In the genomic region with DNA sequence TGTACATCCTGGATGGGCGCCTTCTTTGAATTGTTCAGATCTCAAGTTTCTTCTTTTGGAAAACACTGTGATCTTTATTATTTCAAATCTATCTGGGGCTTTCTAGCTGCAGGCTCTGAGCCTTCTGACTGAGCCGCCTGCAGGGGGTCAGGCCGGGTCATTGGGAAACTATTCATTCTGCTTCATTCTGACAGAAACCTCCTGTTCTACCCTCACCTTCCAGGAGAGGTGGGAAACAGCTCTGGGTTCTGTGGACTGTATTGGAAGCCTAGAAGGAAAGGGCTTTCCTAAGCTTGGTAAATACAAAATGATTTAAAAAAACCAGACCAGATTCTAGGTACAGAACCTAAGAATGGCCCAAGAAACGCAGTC, we compare ENCODE assay signal across 13 mouse cellular contexts.
DNase-seq lines count a peak whose midpoint lies in the region; ATAC-seq lines count a peak whose summit lies in the region.
"Had no signal": no experiment of that assay in that cellular context is flagged by ENCODE, and none has a peak within 500 bp of the region (broad histone marks: within the 10 kb centered on the region; RNA-seq: fewer than 3 reads in every experiment).

No protein-coding gene starts in this region.

- no peaks in the 10 kb centered on the region for H3K27me3 ChIP-seq in forebrain, embryonic 15.5 days
- H3K27me3 ChIP-seq in forebrain, embryonic 14.5 days (replicated peaks; ENCODE audit: control insufficient read depth, insufficient read depth, low read length): no peaks in the 10 kb centered on the region
- no peaks in the 10 kb centered on the region for H3K27me3 ChIP-seq in kidney, embryonic 15.5 days
- no peaks in the 10 kb centered on the region for H3K27me3 ChIP-seq in embryonic facial prominence, embryonic 11.5 days (ENCODE audit: control insufficient read depth, insufficient read depth, low read length)
- no peaks in the 10 kb centered on the region for H3K27me3 ChIP-seq in limb, embryonic 15.5 days
- H3K27me3 ChIP-seq: limb, embryonic 13.5 days had no signal

- no peaks in the 10 kb centered on the region for H3K9me3 ChIP-seq in forebrain, embryonic 15.5 days
- H3K9me3 ChIP-seq in forebrain, embryonic 14.5 days (replicated peaks; ENCODE audit: control insufficient read depth, low read length): no peaks in the 10 kb centered on the region
- H3K9me3 ChIP-seq in kidney, embryonic 15.5 days (replicated peaks): no peaks in the 10 kb centered on the region
- H3K9me3 ChIP-seq in embryonic facial prominence, embryonic 11.5 days (replicated peaks; ENCODE audit: control insufficient read depth, low read length): no peaks in the 10 kb centered on the region
- H3K9me3 ChIP-seq in limb, embryonic 15.5 days: no peaks in the 10 kb centered on the region

- 0 out of 2 replicates have a peak, but pooled peaks have one; percentile 35 for ATAC-seq in forebrain, embryonic 15.5 days (replicated peaks)
- ATAC-seq in forebrain, embryonic 14.5 days: no peak
- ATAC-seq in kidney, embryonic 15.5 days (replicated peaks; ENCODE audit: low FRiP score): peak; percentile 38
- 0 out of 2 replicates have a peak, but pooled peaks have one; percentile 37 for ATAC-seq in embryonic facial prominence, embryonic 11.5 days (replicated peaks; ENCODE audit: insufficient number of reproducible peaks, low FRiP score, low TSS enrichment, low read depth)
- no peak for ATAC-seq in limb, embryonic 15.5 days (ENCODE audit: insufficient number of reproducible peaks, low FRiP score, low TSS enrichment, low read depth)

- no peaks in the 10 kb centered on the region for H3K36me3 ChIP-seq in forebrain, embryonic 15.5 days
- H3K36me3 ChIP-seq in forebrain, embryonic 14.5 days (ENCODE audit: control insufficient read depth, insufficient read depth, low read length): no peaks in the 10 kb centered on the region
- peaks cover 19% of the 10 kb centered on the region for H3K36me3 ChIP-seq in kidney, embryonic 15.5 days
- no peaks in the 10 kb centered on the region for H3K36me3 ChIP-seq in embryonic facial prominence, embryonic 11.5 days (replicated peaks; ENCODE audit: control insufficient read depth, insufficient read depth, low read depth, low read length)
- peaks cover 11% of the 10 kb centered on the region for H3K36me3 ChIP-seq in limb, embryonic 15.5 days

- no peak overlapping the region for H3K4me3 ChIP-seq in forebrain, embryonic 15.5 days
- no peak overlapping the region for H3K4me3 ChIP-seq in forebrain, embryonic 14.5 days (ENCODE audit: low read depth, low read length)
- no peak overlapping the region for H3K4me3 ChIP-seq in kidney, embryonic 15.5 days (replicated peaks)
- no peak overlapping the region for H3K4me3 ChIP-seq in embryonic facial prominence, embryonic 11.5 days (ENCODE audit: low read depth, low read length)
- H3K4me3 ChIP-seq in limb, embryonic 15.5 days: no peak overlapping the region
- H3K4me3 ChIP-seq: limb, embryonic 13.5 days had no signal

- no peak overlapping the region for H3K27ac ChIP-seq in forebrain, embryonic 15.5 days (replicated peaks)
- H3K27ac ChIP-seq in forebrain, embryonic 14.5 days (ENCODE audit: low read depth, low read length): no peak overlapping the region
- peak overlapping the region; percentile 67 for H3K27ac ChIP-seq in kidney, embryonic 15.5 days
- H3K27ac ChIP-seq in embryonic facial prominence, embryonic 11.5 days (replicated peaks; ENCODE audit: low read depth, low read length): no peak overlapping the region
- 0 out of 2 replicates have a peak overlapping the region, but pooled peaks have one; percentile 29 for H3K27ac ChIP-seq in limb, embryonic 15.5 days
- H3K27ac ChIP-seq: limb, embryonic 13.5 days had no signal

- 51% methylated on average over 4 of the region's 4 CpGs for WGBS in forebrain, embryonic 15.5 days
- 42% methylated on average over 4 of the region's 4 CpGs for WGBS in forebrain, embryonic 14.5 days
- WGBS in kidney, embryonic 15.5 days: 34% methylated on average over 4 of the region's 4 CpGs
- WGBS in embryonic facial prominence, embryonic 11.5 days: 21% methylated on average over 4 of the region's 4 CpGs
- 59% methylated on average over 4 of the region's 4 CpGs for WGBS in limb, embryonic 15.5 days

- H3K4me2 ChIP-seq in forebrain, embryonic 15.5 days (replicated peaks): no peak overlapping the region
- no peak overlapping the region for H3K4me2 ChIP-seq in forebrain, embryonic 14.5 days (ENCODE audit: low read length)
- H3K4me2 ChIP-seq in kidney, embryonic 15.5 days: no peak overlapping the region
- no peak overlapping the region for H3K4me2 ChIP-seq in embryonic facial prominence, embryonic 11.5 days (ENCODE audit: low read depth, low read length)
- H3K4me2 ChIP-seq in limb, embryonic 15.5 days: no peak overlapping the region
- H3K4me2 ChIP-seq: limb, embryonic 13.5 days had no signal

- H3K4me1 ChIP-seq in forebrain, embryonic 15.5 days: peaks cover 6% of the 10 kb centered on the region
- H3K4me1 ChIP-seq in forebrain, embryonic 14.5 days (ENCODE audit: control insufficient read depth, insufficient read depth, low read length): no peaks in the 10 kb centered on the region
- H3K4me1 ChIP-seq in kidney, embryonic 15.5 days: peaks cover 48% of the 10 kb centered on the region
- H3K4me1 ChIP-seq in embryonic facial prominence, embryonic 11.5 days (ENCODE audit: control insufficient read depth, insufficient read depth, low read length): no peaks in the 10 kb centered on the region
- peaks cover 20% of the 10 kb centered on the region; the same call in 1 of the 2 replicates for H3K4me1 ChIP-seq in limb, embryonic 15.5 days

- no peak for DNase-seq in forebrain, embryonic 14.5 days (ENCODE audit: low spot score)
- no peak for DNase-seq in kidney, postnatal 25 days
- peak; percentile 31 for DNase-seq in embryonic facial prominence, embryonic 11.5 days (ENCODE audit: low spot score)
- DNase-seq in layer of hippocampus, adult 8-10 months (ENCODE audit: low spot score in 2 of 2): no peak
- DNase-seq in cerebellum, adult 11 months: no peak
- DNase-seq: adrenal gland, postnatal 14 days; B cell, adult 2 months; cerebellum, adult 8-10 months; right cerebral cortex, adult 18-20 months had no signal

- no peak overlapping the region for H3K9ac ChIP-seq in forebrain, embryonic 15.5 days (replicated peaks)
- H3K9ac ChIP-seq in forebrain, embryonic 14.5 days (ENCODE audit: low read length): no peak overlapping the region
- no peak overlapping the region for H3K9ac ChIP-seq in kidney, embryonic 15.5 days
- H3K9ac ChIP-seq in embryonic facial prominence, embryonic 11.5 days (replicated peaks; ENCODE audit: low read length): no peak overlapping the region
- no peak overlapping the region for H3K9ac ChIP-seq in limb, embryonic 15.5 days
- H3K9ac ChIP-seq: limb, embryonic 13.5 days had no signal

Comparison
In these comparisons a context has a peak if more than half of its experiments do, and no peak if none do; other contexts are left out.
1. ATAC-seq: peak in forebrain, embryonic 15.5 days (single experiment), kidney, embryonic 15.5 days (single experiment) and embryonic facial prominence, embryonic 11.5 days (single experiment); none in forebrain, embryonic 14.5 days (single experiment) and limb, embryonic 15.5 days (single experiment).
2. H3K27ac ChIP-seq: peak in kidney, embryonic 15.5 days (single experiment) and limb, embryonic 15.5 days (single experiment); none in forebrain, embryonic 15.5 days (single experiment), forebrain, embryonic 14.5 days (single experiment) and embryonic facial prominence, embryonic 11.5 days (single experiment).